Mouse (Mus musculus) embryonic facial prominence, embryonic 15.5 days (tissue): ENCODE measurements at regions not wholly inside any gene's neighbourhood (a gene's known extent, or its start where the extent isn't known, plus 50 kb on each side); places are given as distances from the start of the nearest gene placed in this dataset.

Experiments used
- ATAC-seq: fragments of 200-750 bp; cut with Nextera tagmentation; 2 replicates; pipeline ENCODE4 v1.8.0; 2017; ENCODE audit warnings: low read depth, moderate TSS enrichment; ENCODE audit not compliant: insufficient number of reproducible peaks, low FRiP score, low TSS enrichment
- H3K27ac ChIP-seq: fragments of 300-500 bp; sonication (generic); replicated peaks from 2 replicates; pipeline ENCODE4 v1.5.1; 2015; ENCODE audit warnings: mild to moderate bottlenecking, inconsistent platforms
- H3K27me3 ChIP-seq: fragments of 300-500 bp; sonication (generic); 2 replicates; pipeline ENCODE4 v1.6.1; 2015; ENCODE audit warnings: inconsistent platforms
- H3K36me3 ChIP-seq: fragments of 300-500 bp; sonication (generic); 2 replicates; pipeline ENCODE4 v1.6.1; 2015; ENCODE audit warnings: mild to moderate bottlenecking, inconsistent platforms
- H3K4me1 ChIP-seq: fragments of 300-500 bp; sonication (generic); 2 replicates; pipeline ENCODE4 v1.6.1; 2015; ENCODE audit warnings: inconsistent platforms
- H3K4me2 ChIP-seq: fragments of 300-500 bp; sonication (generic); replicated peaks from 2 replicates; pipeline ENCODE4 v1.6.1; 2015; ENCODE audit warnings: mild to moderate bottlenecking, inconsistent platforms
- H3K4me3 ChIP-seq: fragments of 300-500 bp; sonication (generic); replicated peaks from 2 replicates; pipeline ENCODE4 v1.5.1; 2015; ENCODE audit warnings: mild to moderate bottlenecking, inconsistent platforms
- H3K9ac ChIP-seq: fragments of 300-500 bp; sonication (generic); 2 replicates; pipeline ENCODE4 v1.6.1; 2015; ENCODE audit warnings: inconsistent platforms
- H3K9me3 ChIP-seq: fragments of 300-500 bp; sonication (generic); replicated peaks from 2 replicates; pipeline ENCODE4 v1.6.1; 2016; ENCODE audit warnings: inconsistent platforms
- WGBS: fragments of 180-500 bp; shearing (Covaris S2); methylation state at CpG from one replicate; pipeline ENCODE4 v1.1.7; 2015; 5-methylcytosine and 5-hydroxymethylcytosine counted together

- no peak overlapping the region for H3K9ac ChIP-seq
- H3K9me3 ChIP-seq = no peaks in the 10 kb centered on the region
- 65% methylated on average over 4 of the region's 4 CpGs for WGBS
- no peak overlapping the region for H3K4me2 ChIP-seq
- no peak overlapping the region for H3K27ac ChIP-seq
- H3K27me3 ChIP-seq = no peaks in the 10 kb centered on the region
- H3K4me3 ChIP-seq = no peak overlapping the region
- ATAC-seq = no peak
- no peaks in the 10 kb centered on the region for H3K36me3 ChIP-seq
- no peaks in the 10 kb centered on the region for H3K4me1 ChIP-seq
Observed at GRCm38 (mm10) chr13:25957451-25958152, 687.3 kb upstream of the Nrsn1 start.

- Histone ChIP-seq H3K4me3 (no peak overlapping the region), H3K9ac (no peak overlapping the region), H3K4me2 (no peak overlapping the region), H3K36me3 (no peaks in the 10 kb centered on the region), H3K9me3 (no peaks in the 10 kb centered on the region), H3K4me1 (0 out of 2 replicates have a peak, but pooled peaks cover 7% of the 10 kb centered on the region), H3K27ac (no peak overlapping the region), H3K27me3 (no peaks in the 10 kb centered on the region)
- no peak for ATAC-seq
- WGBS = 82% methylated on average over 1 of the region's 1 CpGs
Observed at GRCm38 (mm10) chr13:25937631-25938030, 667.3 kb upstream of the Nrsn1 start.

GRCm38 (mm10) chr13:25933783-25934182 is 663.5 kb upstream of the Nrsn1 start:
- no peak overlapping the region for H3K9ac ChIP-seq
- no peaks in the 10 kb centered on the region for H3K9me3 ChIP-seq
- ATAC-seq = no peak
- H3K4me3 ChIP-seq = no peak overlapping the region
- WGBS = 43% methylated on average over 3 of the region's 3 CpGs
- no peaks in the 10 kb centered on the region for H3K27me3 ChIP-seq
- peak overlapping the region; percentile 60; the same call in 1 of the 2 replicates for H3K27ac ChIP-seq
- H3K4me1 ChIP-seq = 0 out of 2 replicates have a peak, but pooled peaks cover 7% of the 10 kb centered on the region
- no peaks in the 10 kb centered on the region for H3K36me3 ChIP-seq
- no peak overlapping the region for H3K4me2 ChIP-seq

- Histone ChIP-seq H3K27me3 (no peaks in the 10 kb centered on the region), H3K36me3 (no peaks in the 10 kb centered on the region)
- 29% methylated on average over 3 of the region's 3 CpGs for WGBS
Observed at GRCm38 (mm10) chr13:25933246-25933645, 662.9 kb upstream of the Nrsn1 start.

GRCm38 (mm10) chr13:25932810-25933209 is 662.5 kb upstream of the Nrsn1 start:
- Histone ChIP-seq H3K36me3 (no peaks in the 10 kb centered on the region), H3K4me3 (no peak overlapping the region), H3K9me3 (no peaks in the 10 kb centered on the region), H3K9ac (no peak overlapping the region), H3K4me2 (no peak overlapping the region), H3K27ac (no peak overlapping the region), H3K27me3 (no peaks in the 10 kb centered on the region), H3K4me1 (0 out of 2 replicates have a peak, but pooled peaks cover 7% of the 10 kb centered on the region)
- WGBS = 2% methylated on average over 1 of the region's 1 CpGs
- peak; percentile 67; the same call in 1 of the 2 replicates for ATAC-seq

More at GRCm38 (mm10) chr13:25933246-25933645, 662.9 kb upstream of the Nrsn1 start:
- Histone ChIP-seq H3K9ac (no peak overlapping the region), H3K4me1 (0 out of 2 replicates have a peak, but pooled peaks cover 7% of the 10 kb centered on the region), H3K4me2 (no peak overlapping the region), H3K9me3 (no peaks in the 10 kb centered on the region), H3K27ac (peak overlapping the region; percentile 60), H3K4me3 (no peak overlapping the region)
- ATAC-seq = no peak

GRCm38 (mm10) chr13:25932365-25932764 is 662.1 kb upstream of the Nrsn1 start:
- Histone ChIP-seq H3K9me3 (no peaks in the 10 kb centered on the region), H3K27me3 (no peaks in the 10 kb centered on the region), H3K4me1 (0 out of 2 replicates have a peak, but pooled peaks cover 7% of the 10 kb centered on the region), H3K4me2 (no peak overlapping the region), H3K4me3 (no peak overlapping the region), H3K27ac (no peak overlapping the region), H3K9ac (no peak overlapping the region), H3K36me3 (no peaks in the 10 kb centered on the region)
- no peak for ATAC-seq
- WGBS = 33% methylated on average over 2 of the region's 2 CpGs

GRCm38 (mm10) chr13:25925685-25926084 is 655.4 kb upstream of the Nrsn1 start:
- Histone ChIP-seq H3K27ac (no peak overlapping the region), H3K4me1 (no peaks in the 10 kb centered on the region), H3K36me3 (no peaks in the 10 kb centered on the region), H3K9me3 (no peaks in the 10 kb centered on the region), H3K4me2 (no peak overlapping the region), H3K4me3 (no peak overlapping the region), H3K27me3 (no peaks in the 10 kb centered on the region), H3K9ac (no peak overlapping the region)
- WGBS = 87% methylated on average over 5 of the region's 5 CpGs
- ATAC-seq = no peak

GRCm38 (mm10) chr13:25899871-25900270 is 629.6 kb upstream of the Nrsn1 start:
- no peak overlapping the region for H3K4me2 ChIP-seq
- no peaks in the 10 kb centered on the region for H3K27me3 ChIP-seq
- no peak overlapping the region for H3K27ac ChIP-seq
- H3K9ac ChIP-seq = no peak overlapping the region
- H3K4me1 ChIP-seq = no peaks in the 10 kb centered on the region
- WGBS = 76% methylated on average over 5 of the region's 5 CpGs
- H3K4me3 ChIP-seq = no peak overlapping the region
- no peak for ATAC-seq
- no peaks in the 10 kb centered on the region for H3K36me3 ChIP-seq
- H3K9me3 ChIP-seq = no peaks in the 10 kb centered on the region

- H3K27me3 ChIP-seq = no peaks in the 10 kb centered on the region
- no peak overlapping the region for H3K4me3 ChIP-seq
- H3K9me3 ChIP-seq = no peaks in the 10 kb centered on the region
- H3K9ac ChIP-seq = no peak overlapping the region
- no peaks in the 10 kb centered on the region for H3K36me3 ChIP-seq
- no peak for ATAC-seq
- H3K4me1 ChIP-seq = no peaks in the 10 kb centered on the region
- no peak overlapping the region for H3K4me2 ChIP-seq
- H3K27ac ChIP-seq = no peak overlapping the region
- WGBS = 57% methylated on average over 2 of the region's 2 CpGs
Observed at GRCm38 (mm10) chr13:25893150-25893549, 622.8 kb upstream of the Nrsn1 start.

- no peak overlapping the region for H3K27ac ChIP-seq
- WGBS = 80% methylated on average over 4 of the region's 4 CpGs
Observed at GRCm38 (mm10) chr13:25882818-25883217, 612.5 kb upstream of the Nrsn1 start.

GRCm38 (mm10) chr13:25868923-25869322 is 598.6 kb upstream of the Nrsn1 start:
- Histone ChIP-seq H3K9me3 (no peaks in the 10 kb centered on the region), H3K4me3 (no peak overlapping the region), H3K27me3 (no peaks in the 10 kb centered on the region), H3K36me3 (no peaks in the 10 kb centered on the region), H3K4me1 (no peaks in the 10 kb centered on the region), H3K9ac (no peak overlapping the region), H3K27ac (no peak overlapping the region), H3K4me2 (no peak overlapping the region)
- ATAC-seq = no peak
- 60% methylated on average over 1 of the region's 1 CpGs for WGBS

More at GRCm38 (mm10) chr13:25882818-25883217, 612.5 kb upstream of the Nrsn1 start:
- Histone ChIP-seq H3K4me3 (no peak overlapping the region), H3K36me3 (no peaks in the 10 kb centered on the region), H3K4me2 (no peak overlapping the region), H3K9me3 (no peaks in the 10 kb centered on the region), H3K27me3 (no peaks in the 10 kb centered on the region), H3K9ac (no peak overlapping the region), H3K4me1 (no peaks in the 10 kb centered on the region)
- no peak for ATAC-seq

GRCm38 (mm10) chr13:25858207-25858606 is 587.9 kb upstream of the Nrsn1 start:
- no peaks in the 10 kb centered on the region for H3K9me3 ChIP-seq
- H3K36me3 ChIP-seq = no peaks in the 10 kb centered on the region
- H3K27me3 ChIP-seq = no peaks in the 10 kb centered on the region
- H3K4me3 ChIP-seq = no peak overlapping the region
- H3K27ac ChIP-seq = no peak overlapping the region
- no peak overlapping the region for H3K9ac ChIP-seq
- no peak overlapping the region for H3K4me2 ChIP-seq
- no peak for ATAC-seq
- H3K4me1 ChIP-seq = no peaks in the 10 kb centered on the region
